Mouse (Mus musculus) lung, adult 2 months (tissue): ENCODE measurements around the gene Herc4.

Source experiments
- CTCF ChIP-seq: fragments of 200-500 bp; IDR thresholded peaks from 2 replicates; pipeline ENCODE4 v1.5.1; 2011; ENCODE audit warnings: mild to moderate bottlenecking, low read length, control low read depth; ENCODE audit not compliant: insufficient read depth
- POLR2A ChIP-seq: fragments of 200-500 bp; IDR thresholded peaks from 2 replicates; pipeline ENCODE4 v1.6.1; 2011; ENCODE audit warnings: low read depth, mild to moderate bottlenecking, control low read depth, low read length, borderline replicate concordance; ENCODE audit errors: extremely low read depth

DNA sequence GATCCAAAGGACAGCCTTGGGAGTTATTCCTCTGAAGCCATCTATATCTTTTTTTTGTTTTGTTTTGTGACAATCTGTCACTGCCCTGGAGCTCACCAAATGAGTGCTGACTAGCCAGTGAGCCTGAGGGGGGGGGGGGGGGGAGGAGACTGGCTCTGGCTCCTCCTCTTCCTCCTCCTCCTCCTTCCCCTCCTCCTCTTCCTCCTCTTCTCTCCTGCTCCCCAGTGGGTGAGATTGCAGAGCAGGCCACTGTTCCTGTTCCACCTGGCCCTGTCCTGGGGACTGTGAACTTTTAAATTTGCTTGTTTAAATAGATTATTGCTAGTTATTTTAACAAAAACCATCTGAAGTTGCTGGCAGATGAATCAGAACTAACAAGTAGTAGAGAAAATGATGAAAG lies 28.8 kb downstream of the Herc4 start:
- TF ChIP-seq CTCF: no peak
- TF ChIP-seq POLR2A: no peak
